Mouse (Mus musculus) kidney, embryonic 14.5 days (tissue): ENCODE measurements at regions not wholly inside any gene's neighbourhood (a gene's known extent, or its start where the extent isn't known, plus 50 kb on each side); places are given as distances from the start of the nearest gene placed in this dataset.

Experiments used
- ATAC-seq: fragments of 200-750 bp; cut with Nextera tagmentation; 2 replicates; pipeline ENCODE4 v1.8.0; 2017; ENCODE audit warnings: moderate number of reproducible peaks, mild to moderate bottlenecking, moderate TSS enrichment, moderate library complexity; ENCODE audit not compliant: low FRiP score, low TSS enrichment
- H3K27ac ChIP-seq: fragments of 300-500 bp; sonication (generic); 2 replicates; pipeline ENCODE4 v1.5.1; 2014; ENCODE audit warnings: low read depth, mild to moderate bottlenecking, low read length, moderate library complexity, mixed read lengths
- H3K27me3 ChIP-seq: fragments of 300-500 bp; sonication (generic); 2 replicates; pipeline ENCODE4 v1.6.1; 2014; ENCODE audit warnings: mild to moderate bottlenecking, low read length; ENCODE audit not compliant: control insufficient read depth, insufficient read depth
- H3K36me3 ChIP-seq: fragments of 300-500 bp; sonication (generic); 2 replicates; pipeline ENCODE4 v1.6.1; 2014; ENCODE audit warnings: low read length, mixed read lengths; ENCODE audit not compliant: control insufficient read depth, insufficient read depth
- H3K4me1 ChIP-seq: fragments of 300-500 bp; sonication (generic); 2 replicates; pipeline ENCODE4 v1.6.1; 2014; ENCODE audit warnings: low read length, mixed read lengths; ENCODE audit not compliant: control insufficient read depth, insufficient read depth
- H3K4me2 ChIP-seq: fragments of 300-500 bp; sonication (generic); replicated peaks from 2 replicates; pipeline ENCODE4 v1.6.1; 2014; ENCODE audit warnings: low read depth, mild to moderate bottlenecking, low read length
- H3K4me3 ChIP-seq: fragments of 300-500 bp; sonication (generic); 2 replicates; pipeline ENCODE4 v1.5.1; 2014; ENCODE audit warnings: mild to moderate bottlenecking, low read length
- H3K9ac ChIP-seq: fragments of 300-500 bp; sonication (generic); 2 replicates; pipeline ENCODE4 v1.6.1; 2014; ENCODE audit warnings: low read depth, mild to moderate bottlenecking, low read length, moderate library complexity
- H3K9me3 ChIP-seq: fragments of 300-500 bp; sonication (generic); 2 replicates; pipeline ENCODE4 v1.6.1; 2016; ENCODE audit warnings: low read length; ENCODE audit not compliant: control insufficient read depth
- WGBS: fragments of 180-500 bp; shearing (Covaris S2); extraction: QIAGEN DNeasy Blood & Tissue Kit; methylation state at CpG from one replicate; pipeline ENCODE4 v1.1.7; 2014; 5-methylcytosine and 5-hydroxymethylcytosine counted together

DNA sequence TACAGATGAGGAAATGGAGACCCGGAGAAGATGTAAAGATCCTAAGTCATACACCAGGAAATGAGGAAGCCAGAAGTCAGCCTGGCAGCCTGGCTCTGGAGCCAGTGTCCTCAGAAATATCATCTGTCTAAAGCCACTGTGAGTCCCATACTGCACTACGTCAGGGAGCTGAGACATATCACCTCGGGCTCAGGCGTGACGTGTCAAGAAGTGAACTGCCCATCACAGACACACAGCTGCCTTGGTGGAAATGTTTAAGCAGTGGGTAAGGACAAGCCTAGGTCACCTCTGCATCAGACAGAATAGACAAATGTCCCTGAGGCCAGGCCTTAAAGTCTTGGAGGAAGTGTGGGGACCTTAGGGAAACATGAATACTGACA, 88.0 kb upstream of the Zmiz1 start:
- Histone ChIP-seq H3K36me3 (no peaks in the 10 kb centered on the region), H3K27me3 (no peaks in the 10 kb centered on the region), H3K4me2 (no peak overlapping the region), H3K9me3 (0 out of 2 replicates have a peak, but pooled peaks cover 3% of the 10 kb centered on the region), H3K4me1 (peaks cover 40% of the 10 kb centered on the region), H3K9ac (no peak overlapping the region), H3K4me3 (no peak overlapping the region), H3K27ac (peak overlapping the region; percentile 65; the same call in 1 of the 2 replicates)
- ATAC-seq, result no peak
- WGBS, result 59% methylated on average over 5 of the region's 5 CpGs

DNA sequence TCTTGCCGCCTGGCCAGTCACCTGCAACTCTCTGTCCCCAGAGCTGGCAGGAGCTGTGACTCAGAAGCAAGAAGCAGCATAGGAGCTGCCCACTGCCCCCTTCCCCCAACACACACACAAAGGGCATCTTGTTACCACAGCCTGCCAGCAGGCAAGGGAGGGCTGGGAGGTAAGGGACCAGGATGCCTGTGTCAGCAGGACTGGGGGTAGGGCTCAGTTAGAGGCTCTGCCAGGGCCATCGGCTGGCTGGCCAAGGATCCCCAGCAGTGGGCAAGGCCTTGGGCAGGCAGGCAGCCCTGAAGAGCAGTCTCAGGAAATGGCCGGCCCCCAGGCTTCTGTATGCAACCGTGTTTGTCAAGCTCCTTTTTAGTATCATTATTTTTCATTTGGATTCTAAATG, 87.3 kb upstream of the Zmiz1 start:
- no peak overlapping the region for H3K9ac ChIP-seq
- no peak overlapping the region for H3K4me3 ChIP-seq
- 0 out of 2 replicates have a peak, but pooled peaks cover 3% of the 10 kb centered on the region for H3K9me3 ChIP-seq
- H3K27ac ChIP-seq, result peak overlapping the region; percentile 65
- H3K36me3 ChIP-seq, result no peaks in the 10 kb centered on the region
- peak; percentile 75 for ATAC-seq
- WGBS, result 27% methylated on average over 4 of the region's 4 CpGs
- H3K4me2 ChIP-seq, result no peak overlapping the region
- H3K4me1 ChIP-seq, result peaks cover 40% of the 10 kb centered on the region
- no peaks in the 10 kb centered on the region for H3K27me3 ChIP-seq

DNA sequence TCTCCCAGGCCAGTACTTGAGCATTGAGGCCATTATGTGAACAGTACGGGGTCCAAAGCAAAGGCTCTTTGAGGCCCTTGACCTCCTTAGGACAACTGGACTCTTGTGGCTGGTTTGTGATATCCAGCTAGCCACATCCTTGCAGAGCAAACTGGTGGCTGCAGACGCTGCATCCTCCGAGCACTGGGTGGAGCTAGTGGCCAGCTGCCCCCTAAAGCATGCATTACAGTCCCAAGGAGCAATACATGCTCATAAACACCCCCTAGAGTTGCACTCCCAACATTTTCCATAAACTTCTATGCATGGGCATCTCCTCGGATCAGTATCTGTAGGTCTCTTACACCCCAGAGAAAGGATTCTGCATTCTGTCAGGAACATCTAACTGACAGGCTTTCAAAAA, 86.4 kb upstream of the Zmiz1 start:
- peaks cover 50% of the 10 kb centered on the region for H3K4me1 ChIP-seq
- H3K27ac ChIP-seq, result no peak overlapping the region
- no peaks in the 10 kb centered on the region for H3K27me3 ChIP-seq
- H3K4me3 ChIP-seq, result no peak overlapping the region
- H3K9ac ChIP-seq, result no peak overlapping the region
- no peak for ATAC-seq
- H3K36me3 ChIP-seq, result no peaks in the 10 kb centered on the region
- no peak overlapping the region for H3K4me2 ChIP-seq
- WGBS, result 64% methylated on average over 4 of the region's 4 CpGs
- H3K9me3 ChIP-seq, result 0 out of 2 replicates have a peak, but pooled peaks cover 3% of the 10 kb centered on the region

DNA sequence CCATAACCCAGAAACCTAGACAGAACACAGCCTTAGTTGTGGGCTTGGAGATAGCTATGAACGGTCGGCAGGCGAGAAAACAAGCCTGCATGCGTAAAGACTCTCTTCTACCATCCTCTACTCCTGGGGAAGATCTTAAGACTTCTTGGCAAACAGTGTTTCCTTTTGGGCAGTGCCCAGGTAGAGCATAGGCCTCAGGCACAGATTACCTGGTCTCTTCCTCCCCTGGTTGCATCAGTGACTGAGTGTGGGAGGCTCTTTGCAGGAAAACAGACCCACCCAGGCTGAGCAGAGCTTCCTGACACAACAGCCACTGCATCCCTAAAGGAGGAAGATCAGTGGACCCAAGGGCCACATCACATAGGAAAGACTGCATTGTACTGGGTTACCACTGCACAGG, 85.8 kb upstream of the Zmiz1 start:
- WGBS, result 96% methylated on average over 4 of the region's 4 CpGs
- Histone ChIP-seq H3K27ac (no peak overlapping the region), H3K9ac (0 out of 2 replicates have a peak overlapping the region, but pooled peaks have one; percentile 23), H3K27me3 (no peaks in the 10 kb centered on the region), H3K4me1 (peaks cover 50% of the 10 kb centered on the region), H3K4me2 (no peak overlapping the region), H3K4me3 (no peak overlapping the region), H3K9me3 (0 out of 2 replicates have a peak, but pooled peaks cover 3% of the 10 kb centered on the region), H3K36me3 (no peaks in the 10 kb centered on the region)
- no peak for ATAC-seq

DNA sequence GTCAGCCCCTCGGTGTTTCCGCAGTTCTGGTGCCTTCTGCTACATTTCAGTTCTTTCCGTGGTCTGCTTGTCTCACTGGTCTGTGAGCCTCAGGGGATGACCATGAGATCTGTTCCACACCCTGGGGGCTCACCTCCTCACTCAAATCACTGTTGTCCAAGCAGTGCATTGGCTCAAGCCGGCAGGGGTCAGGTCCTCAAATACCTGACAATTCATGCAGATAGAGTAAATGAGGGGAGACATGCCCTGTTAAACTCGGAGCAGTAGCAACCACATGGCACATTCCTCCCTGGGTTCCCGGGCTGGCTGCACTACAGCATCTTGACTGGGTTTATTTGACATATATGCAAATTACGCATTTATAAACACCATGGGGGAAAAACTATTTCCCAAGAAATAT, 84.0 kb upstream of the Zmiz1 start:
- no peak for ATAC-seq
- H3K27ac ChIP-seq, result peak overlapping the region; percentile 25; the same call in 1 of the 2 replicates
- H3K4me2 ChIP-seq, result no peak overlapping the region
- peaks cover 60% of the 10 kb centered on the region for H3K4me1 ChIP-seq
- no peaks in the 10 kb centered on the region for H3K36me3 ChIP-seq
- H3K27me3 ChIP-seq, result no peaks in the 10 kb centered on the region
- no peak overlapping the region for H3K9ac ChIP-seq
- no peak overlapping the region for H3K4me3 ChIP-seq
- H3K9me3 ChIP-seq, result no peaks in the 10 kb centered on the region
- 55% methylated on average over 7 of the region's 7 CpGs for WGBS

DNA sequence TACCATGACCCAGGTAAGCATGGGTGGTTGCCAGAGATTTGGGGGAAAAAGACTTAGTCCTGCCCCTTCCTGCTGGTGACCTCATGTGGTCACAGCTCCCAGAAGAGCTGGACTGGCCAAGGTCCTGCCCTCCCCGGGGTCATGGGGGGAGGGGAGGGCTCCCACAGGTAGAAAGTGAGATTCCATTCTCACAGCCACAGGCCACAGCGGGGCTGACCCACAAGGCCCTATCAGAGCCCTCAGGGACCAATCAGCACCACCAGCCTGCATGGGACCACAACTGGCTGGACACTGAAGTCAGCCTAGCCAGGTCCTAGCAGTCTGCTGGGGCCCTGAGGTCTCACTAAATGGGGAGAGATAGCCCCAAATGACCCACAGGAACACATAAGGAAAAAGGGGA, 81.9 kb upstream of the Zmiz1 start:
- peaks cover 46% of the 10 kb centered on the region for H3K4me1 ChIP-seq
- no peaks in the 10 kb centered on the region for H3K27me3 ChIP-seq
- 40% methylated on average over 2 of the region's 2 CpGs for whole genome bisulfite sequencing
- no peaks in the 10 kb centered on the region for H3K9me3 ChIP-seq
- no peak for ATAC-seq
- peak overlapping the region; percentile 100 for H3K27ac ChIP-seq
- no peaks in the 10 kb centered on the region for H3K36me3 ChIP-seq
- peak overlapping the region; percentile 62 for H3K4me2 ChIP-seq
- H3K4me3 ChIP-seq, result no peak overlapping the region
- no peak overlapping the region for H3K9ac ChIP-seq

DNA sequence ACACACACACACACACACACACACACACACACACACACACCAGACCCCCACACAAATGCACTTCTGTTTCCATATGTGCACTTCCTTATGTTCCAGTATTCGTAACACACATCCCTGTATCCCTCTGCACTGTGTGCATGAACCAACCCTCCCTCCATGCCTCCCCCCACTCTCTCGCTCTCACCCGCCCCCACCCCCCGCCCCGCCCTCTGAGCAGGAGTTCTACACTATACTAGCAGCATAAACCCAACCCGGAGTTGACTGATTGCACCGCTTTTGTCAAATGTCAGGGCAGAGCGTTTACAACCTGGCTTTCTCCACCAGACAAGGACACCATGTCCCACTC, 81.5 kb upstream of the Zmiz1 start:
- Histone ChIP-seq H3K36me3 (no peaks in the 10 kb centered on the region), H3K4me3 (peak overlapping the region; percentile 44; the same call in 1 of the 2 replicates), H3K4me2 (peak overlapping the region; percentile 62), H3K27ac (peak overlapping the region; percentile 100), H3K9me3 (no peaks in the 10 kb centered on the region), H3K4me1 (peaks cover 42% of the 10 kb centered on the region), H3K9ac (peak overlapping the region; percentile 78), H3K27me3 (no peaks in the 10 kb centered on the region)
- ATAC-seq, result peak; percentile 79
- WGBS, result 4% methylated on average over 8 of the region's 8 CpGs

DNA sequence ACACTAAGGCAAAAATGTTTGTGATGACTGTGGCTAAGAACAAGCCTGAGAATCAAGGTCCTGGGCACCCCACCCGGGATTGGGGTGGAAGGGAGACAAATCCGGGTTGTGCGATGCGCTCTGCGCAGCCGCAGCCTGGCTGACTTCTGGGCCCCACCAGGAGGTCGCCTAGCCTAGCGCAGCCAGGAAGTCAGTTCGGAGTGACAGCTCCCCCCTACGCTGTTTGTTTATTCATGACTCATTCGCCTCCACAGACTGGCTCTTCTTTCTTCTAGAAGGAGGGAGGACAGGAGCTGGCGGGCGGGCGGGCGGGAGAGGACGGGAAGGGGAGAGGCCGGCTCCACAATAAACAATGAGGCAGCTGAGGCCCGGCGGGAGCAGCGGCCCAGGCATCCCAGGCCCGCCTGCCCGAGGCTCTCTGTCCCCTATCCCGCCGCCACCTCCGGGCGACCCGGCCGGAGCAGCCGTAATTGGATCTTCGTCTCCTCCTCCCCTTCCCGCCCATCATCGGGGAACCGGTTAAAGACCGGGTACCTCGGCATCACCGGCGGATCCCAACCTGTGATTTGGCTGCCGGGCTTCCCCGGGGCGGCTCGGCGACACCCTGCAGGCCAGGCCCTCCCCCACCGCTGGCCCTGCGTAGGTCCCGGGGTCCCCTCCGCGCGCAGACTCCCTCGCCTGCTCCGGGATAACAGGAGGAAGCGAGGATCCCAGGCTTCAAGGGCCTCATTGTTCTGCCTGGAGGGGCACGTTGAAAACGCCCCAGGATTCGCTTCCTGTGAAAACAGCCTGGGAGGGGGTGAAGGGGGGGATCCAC, 80.9 kb upstream of the Zmiz1 start:
- ATAC-seq, result peak; percentile 93

DNA sequence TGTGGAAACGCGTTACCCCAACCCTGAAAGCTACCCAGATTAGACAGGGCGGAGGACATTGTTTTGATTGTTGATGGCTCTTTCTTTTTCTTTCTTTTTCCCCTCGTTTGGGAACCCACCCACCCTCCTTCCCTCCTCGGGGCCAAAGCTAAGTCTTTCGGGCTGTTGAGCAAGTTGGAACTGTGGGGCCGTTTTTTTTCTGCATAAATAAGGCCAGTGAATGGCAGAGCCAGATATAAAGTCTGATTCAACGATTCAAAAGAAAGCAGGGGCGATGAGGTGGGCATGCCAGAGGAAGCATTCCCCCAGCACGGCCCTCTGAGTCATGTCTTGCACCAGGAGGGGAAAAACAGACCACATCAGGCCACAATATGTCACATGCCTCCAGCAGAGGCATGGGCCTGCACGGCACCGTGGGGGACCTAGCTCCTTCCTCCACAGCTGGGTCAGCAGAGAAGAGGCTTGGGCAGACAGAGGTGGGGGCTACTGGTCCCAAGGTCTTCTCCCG, 80.2 kb upstream of the Zmiz1 start:
- peak overlapping the region; percentile 78 for H3K9ac ChIP-seq
- H3K4me3 ChIP-seq, result peak overlapping the region; percentile 44
- peaks cover 37% of the 10 kb centered on the region for H3K4me1 ChIP-seq
- ATAC-seq, result 0 out of 2 replicates have a peak, but pooled peaks have one; percentile 12
- H3K9me3 ChIP-seq, result no peaks in the 10 kb centered on the region
- H3K27ac ChIP-seq, result peak overlapping the region; percentile 100
- H3K27me3 ChIP-seq, result no peaks in the 10 kb centered on the region
- WGBS, result 4% methylated on average over 13 of the region's 13 CpGs
- H3K36me3 ChIP-seq, result no peaks in the 10 kb centered on the region
- peak overlapping the region; percentile 62 for H3K4me2 ChIP-seq

More for the DNA sequence above, 80.9 kb upstream of the Zmiz1 start:
- peak overlapping the region; percentile 78 for H3K9ac ChIP-seq
- peaks cover 44% of the 10 kb centered on the region for H3K4me1 ChIP-seq
- no peaks in the 10 kb centered on the region for H3K36me3 ChIP-seq
- WGBS, result under 1% methylated on average over 47 of the region's 54 CpGs
- peak overlapping the region; percentile 44 for H3K4me3 ChIP-seq
- peak overlapping the region; percentile 62 for H3K4me2 ChIP-seq
- no peaks in the 10 kb centered on the region for H3K9me3 ChIP-seq
- H3K27ac ChIP-seq, result peak overlapping the region; percentile 100
- H3K27me3 ChIP-seq, result no peaks in the 10 kb centered on the region
